Mouse (Mus musculus): Measurements from ENCODE around the gene Tnni3k. TPM values are rescaled to one million over a fixed set of nuclear protein-coding genes. Genes with fewer than 3 reads are reported as not detected.

Gene Tnni3k
- total and polyA plus RNA-seq, 3 experiments = 0.11 TPM; not detected in 2

DNA sequence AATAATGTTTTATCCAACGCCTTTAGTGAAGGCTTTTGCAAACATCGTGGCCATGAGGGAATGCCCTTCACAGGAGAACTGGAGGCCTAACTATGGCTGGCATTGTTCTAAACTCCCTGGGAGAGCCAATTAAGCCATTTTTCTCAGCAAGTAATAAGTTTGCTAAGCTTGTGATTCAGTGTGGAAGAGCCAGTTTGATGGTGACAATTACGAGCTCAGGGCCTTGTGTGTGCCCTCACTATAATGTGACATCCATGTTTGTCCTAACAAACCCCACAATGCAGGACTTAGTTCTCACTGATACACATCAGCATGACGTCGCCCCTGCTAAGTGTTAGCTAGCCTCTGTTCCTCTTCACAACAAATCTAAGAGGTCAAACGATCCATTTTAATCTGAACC lies 193.3 kb downstream of the Tnni3k start:
- Histone ChIP-seq H3K9me3 (replicated peaks) (peaks cover 33% of the 10 kb centered on the region), H3K36me3 (replicated peaks) (no peaks in the 10 kb centered on the region), H3K4me1 (ENCODE audit: insufficient read depth, low read depth, low read length) (no peaks in the 10 kb centered on the region), H3K27me3 (ENCODE audit: insufficient read depth, low read length) (no peaks in the 10 kb centered on the region), H3K4me3 (ENCODE audit: low read depth, low read length) (no peak overlapping the region)
- TF ChIP-seq CTCF (IDR thresholded peaks at IDR 0.05; ENCODE audit: low read depth, low read length) (no peak), GATA1 (IDR thresholded peaks at IDR 0.05; ENCODE audit: borderline replicate concordance, low read length) (no peak), TAL1 (conservative IDR thresholded peaks at IDR 0.05; ENCODE audit: low read depth, low read length) (no peak), GATA2 (IDR thresholded peaks at IDR 0.05; ENCODE audit: borderline replicate concordance, low read depth, low read length) (no peak), POLR2AphosphoS5 (IDR thresholded peaks at IDR 0.05; ENCODE audit: insufficient replicate concordance, low read depth, low read length) (no peak)
- no peak for ATAC-seq (ENCODE audit: extremely low read depth, insufficient number of reproducible peaks, low FRiP score, poor library complexity, severe bottlenecking)
- no peak for DNase-seq (ENCODE audit: low spot score)

DNA sequence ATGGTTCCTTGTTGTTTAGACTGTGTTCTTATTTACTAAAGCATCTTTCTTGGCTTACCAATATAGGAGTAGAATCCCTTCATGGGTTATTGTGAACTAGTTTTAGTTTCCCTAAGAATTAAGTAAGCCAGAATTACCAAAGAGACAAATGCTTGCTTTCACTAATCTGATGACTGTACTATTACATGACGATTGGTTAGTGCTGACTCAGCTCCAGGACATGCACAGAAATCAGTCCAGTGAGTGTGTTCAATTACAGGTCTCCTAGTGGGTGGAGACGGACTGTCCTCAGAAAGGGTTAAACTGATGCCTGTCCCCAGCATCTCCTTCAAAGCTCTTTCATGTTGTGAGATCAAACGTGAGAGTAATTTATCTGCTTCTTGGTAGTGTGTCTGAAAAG lies 195.5 kb downstream of the Tnni3k start:
- DNase-seq (ENCODE audit: low spot score) = no peak
- Histone ChIP-seq H3K9me3 (replicated peaks) (peaks cover 45% of the 10 kb centered on the region), H3K4me3 (ENCODE audit: low read depth, low read length) (no peak overlapping the region), H3K36me3 (replicated peaks) (no peaks in the 10 kb centered on the region), H3K27me3 (ENCODE audit: insufficient read depth, low read length) (no peaks in the 10 kb centered on the region), H3K4me1 (ENCODE audit: insufficient read depth, low read depth, low read length) (no peaks in the 10 kb centered on the region)
- ATAC-seq (ENCODE audit: extremely low read depth, insufficient number of reproducible peaks, low FRiP score, poor library complexity, severe bottlenecking) = no peak
- no peak for TF ChIP-seq CTCF (IDR thresholded peaks at IDR 0.05; ENCODE audit: low read depth, low read length)
- TF ChIP-seq GATA1 (IDR thresholded peaks at IDR 0.05; ENCODE audit: borderline replicate concordance, low read length) = no peak
- no peak for TF ChIP-seq TAL1 (conservative IDR thresholded peaks at IDR 0.05; ENCODE audit: low read depth, low read length)
- TF ChIP-seq POLR2AphosphoS5 (IDR thresholded peaks at IDR 0.05; ENCODE audit: insufficient replicate concordance, low read depth, low read length) = no peak
- TF ChIP-seq GATA2 (IDR thresholded peaks at IDR 0.05; ENCODE audit: borderline replicate concordance, low read depth, low read length) = no peak

DNA sequence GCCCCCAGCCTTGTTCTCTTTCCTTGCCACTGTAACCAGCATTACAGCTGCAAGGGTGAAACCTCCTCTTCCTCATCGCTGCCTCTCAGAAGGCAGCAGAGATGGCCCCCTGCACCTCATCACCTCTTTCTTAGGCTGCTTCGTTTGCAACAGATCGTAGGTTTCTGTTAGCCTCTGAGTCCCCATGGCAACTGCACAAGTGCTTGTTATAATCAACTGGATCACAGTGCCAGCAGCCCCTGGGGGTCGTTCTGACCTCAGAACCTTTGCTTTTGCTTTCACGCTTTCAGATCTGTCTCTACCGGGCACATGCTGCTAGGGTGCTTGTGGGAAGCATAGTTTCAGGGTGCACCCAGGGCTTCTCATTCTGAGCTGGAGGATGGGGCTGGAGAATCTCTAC lies 201.9 kb downstream of the Tnni3k start:
- H3K4me1 ChIP-seq (ENCODE audit: insufficient read depth, low read depth, low read length) = no peaks in the 10 kb centered on the region
- no peak for ATAC-seq (ENCODE audit: extremely low read depth, insufficient number of reproducible peaks, low FRiP score, poor library complexity, severe bottlenecking)
- no peak for DNase-seq (ENCODE audit: low spot score)
- H3K4me3 ChIP-seq (ENCODE audit: low read depth, low read length) = no peak overlapping the region
- H3K27me3 ChIP-seq (ENCODE audit: insufficient read depth, low read length) = no peaks in the 10 kb centered on the region
- peaks cover 39% of the 10 kb centered on the region for H3K9me3 ChIP-seq (replicated peaks)
- TF ChIP-seq TAL1 (conservative IDR thresholded peaks at IDR 0.05; ENCODE audit: low read depth, low read length) (no peak), GATA1 (IDR thresholded peaks at IDR 0.05; ENCODE audit: borderline replicate concordance, low read length) (no peak), GATA2 (IDR thresholded peaks at IDR 0.05; ENCODE audit: borderline replicate concordance, low read depth, low read length) (no peak), POLR2AphosphoS5 (IDR thresholded peaks at IDR 0.05; ENCODE audit: insufficient replicate concordance, low read depth, low read length) (no peak), CTCF (IDR thresholded peaks at IDR 0.05; ENCODE audit: low read depth, low read length) (no peak)
- H3K36me3 ChIP-seq (replicated peaks) = no peaks in the 10 kb centered on the region

DNA sequence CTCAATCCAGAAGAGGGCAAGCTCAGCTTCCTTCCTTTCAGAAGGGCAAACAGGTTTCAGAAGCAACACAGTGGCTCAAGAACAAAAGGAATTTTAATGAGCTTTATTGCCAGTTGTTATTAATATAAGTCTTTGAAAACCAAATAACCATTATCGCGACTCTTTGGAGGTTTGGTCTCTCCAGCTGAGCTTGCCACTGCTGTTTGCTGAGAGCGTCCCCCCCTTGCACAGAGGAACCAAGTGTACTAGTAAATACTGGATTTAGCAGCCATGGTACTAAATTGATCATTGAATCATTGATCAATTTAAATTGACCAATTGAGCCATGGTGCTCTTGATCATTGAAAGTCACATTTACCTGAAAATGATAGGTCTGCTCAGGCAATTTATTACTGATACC lies 202.9 kb downstream of the Tnni3k start:
- Histone ChIP-seq H3K4me3 (ENCODE audit: low read depth, low read length) (no peak overlapping the region), H3K4me1 (ENCODE audit: insufficient read depth, low read depth, low read length) (no peaks in the 10 kb centered on the region), H3K36me3 (replicated peaks) (no peaks in the 10 kb centered on the region), H3K9me3 (replicated peaks) (peaks cover 40% of the 10 kb centered on the region), H3K27me3 (ENCODE audit: insufficient read depth, low read length) (no peaks in the 10 kb centered on the region)
- DNase-seq (ENCODE audit: low spot score) (no peak), ATAC-seq (ENCODE audit: extremely low read depth, insufficient number of reproducible peaks, low FRiP score, poor library complexity, severe bottlenecking) (no peak)
- TF ChIP-seq GATA2 (IDR thresholded peaks at IDR 0.05; ENCODE audit: borderline replicate concordance, low read depth, low read length) (no peak), CTCF (IDR thresholded peaks at IDR 0.05; ENCODE audit: low read depth, low read length) (no peak)

DNA sequence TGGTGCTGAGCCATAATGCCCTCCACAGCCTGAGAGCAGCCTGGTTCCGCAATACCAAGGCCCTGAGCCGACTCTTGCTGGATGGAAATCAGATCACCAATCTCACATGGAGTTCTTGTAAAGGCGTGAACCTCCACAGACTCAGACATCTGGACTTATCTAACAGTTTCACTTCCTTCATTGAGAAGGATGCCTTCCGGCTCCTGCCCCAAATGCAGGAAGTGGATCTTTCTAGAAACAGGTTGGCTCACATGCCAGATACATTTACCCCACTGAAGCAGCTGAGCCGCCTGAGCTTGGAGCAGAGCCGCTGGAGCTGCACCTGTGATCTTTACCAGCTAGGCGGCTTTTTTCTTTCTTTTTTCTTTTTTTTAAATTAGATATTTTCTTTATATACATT lies 213.0 kb downstream of the Tnni3k start:
- no peaks in the 10 kb centered on the region for H3K4me1 ChIP-seq (ENCODE audit: insufficient read depth, low read depth, low read length)
- no peak for TF ChIP-seq TAL1 (conservative IDR thresholded peaks at IDR 0.05; ENCODE audit: low read depth, low read length)
- TF ChIP-seq POLR2AphosphoS5 (IDR thresholded peaks at IDR 0.05; ENCODE audit: insufficient replicate concordance, low read depth, low read length) = no peak
- TF ChIP-seq GATA2 (IDR thresholded peaks at IDR 0.05; ENCODE audit: borderline replicate concordance, low read depth, low read length) = no peak
- no peak for TF ChIP-seq GATA1 (IDR thresholded peaks at IDR 0.05; ENCODE audit: borderline replicate concordance, low read length)
- no peak for TF ChIP-seq CTCF (IDR thresholded peaks at IDR 0.05; ENCODE audit: low read depth, low read length)
- H3K27me3 ChIP-seq (ENCODE audit: insufficient read depth, low read length) = no peaks in the 10 kb centered on the region
- H3K36me3 ChIP-seq (replicated peaks) = no peaks in the 10 kb centered on the region
- H3K9me3 ChIP-seq (replicated peaks) = peaks cover 43% of the 10 kb centered on the region
- no peak for DNase-seq (ENCODE audit: low spot score)
- H3K4me3 ChIP-seq (ENCODE audit: low read depth, low read length) = no peak overlapping the region
- ATAC-seq (ENCODE audit: extremely low read depth, insufficient number of reproducible peaks, low FRiP score, poor library complexity, severe bottlenecking) = no peak

DNA sequence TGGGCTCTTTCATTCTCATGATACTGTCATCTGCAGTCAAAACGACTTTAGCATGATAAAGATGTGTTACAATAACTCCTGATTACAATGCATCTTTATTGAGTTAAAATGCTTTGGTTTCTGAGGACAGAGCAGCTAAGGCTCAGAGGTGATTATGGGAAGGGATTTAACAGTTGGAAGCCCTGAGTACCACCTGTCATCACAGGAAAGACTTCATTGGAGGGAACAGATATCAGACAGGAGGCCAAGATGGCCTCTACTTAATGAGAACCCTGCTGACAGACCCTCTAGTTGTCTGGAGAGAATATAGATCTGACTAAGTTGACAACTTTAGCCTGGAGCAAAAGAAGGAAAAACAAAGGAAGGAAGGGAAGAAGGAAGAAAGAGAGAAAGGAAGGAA lies 214.1 kb downstream of the Tnni3k start:
- H3K36me3 ChIP-seq (replicated peaks) = no peaks in the 10 kb centered on the region
- no peaks in the 10 kb centered on the region for H3K4me1 ChIP-seq (ENCODE audit: insufficient read depth, low read depth, low read length)
- ATAC-seq (ENCODE audit: extremely low read depth, insufficient number of reproducible peaks, low FRiP score, poor library complexity, severe bottlenecking) = no peak
- TF ChIP-seq TAL1 (conservative IDR thresholded peaks at IDR 0.05; ENCODE audit: low read depth, low read length) (no peak), GATA2 (IDR thresholded peaks at IDR 0.05; ENCODE audit: borderline replicate concordance, low read depth, low read length) (no peak), CTCF (IDR thresholded peaks at IDR 0.05; ENCODE audit: low read depth, low read length) (no peak), POLR2AphosphoS5 (IDR thresholded peaks at IDR 0.05; ENCODE audit: insufficient replicate concordance, low read depth, low read length) (no peak), GATA1 (IDR thresholded peaks at IDR 0.05; ENCODE audit: borderline replicate concordance, low read length) (no peak)
- no peak overlapping the region for H3K4me3 ChIP-seq (ENCODE audit: low read depth, low read length)
- DNase-seq (ENCODE audit: low spot score) = no peak
- no peaks in the 10 kb centered on the region for H3K27me3 ChIP-seq (ENCODE audit: insufficient read depth, low read length)
- peaks cover 47% of the 10 kb centered on the region for H3K9me3 ChIP-seq (replicated peaks)

DNA sequence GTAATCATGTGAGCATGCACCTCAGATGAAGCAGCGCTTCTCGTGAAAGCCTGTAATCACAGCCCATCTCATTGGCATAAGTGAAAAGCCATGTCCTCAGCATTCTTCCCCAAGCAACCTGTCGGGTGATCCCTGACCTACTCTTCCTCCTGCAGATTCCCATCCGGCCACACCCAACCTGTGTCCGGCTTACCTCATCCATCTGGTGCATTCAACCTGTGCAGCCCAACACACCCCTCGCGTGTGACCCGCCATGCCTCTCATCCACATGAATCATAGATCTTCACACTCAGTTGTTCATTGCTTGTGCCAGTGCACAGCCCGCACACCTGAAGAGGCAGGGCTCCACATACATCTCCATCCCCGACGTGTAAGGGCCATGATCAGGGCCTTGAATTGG lies 217.3 kb downstream of the Tnni3k start:
- Histone ChIP-seq H3K4me1 (ENCODE audit: insufficient read depth, low read depth, low read length) (no peaks in the 10 kb centered on the region), H3K27me3 (ENCODE audit: insufficient read depth, low read length) (no peaks in the 10 kb centered on the region), H3K9me3 (replicated peaks) (peaks cover 50% of the 10 kb centered on the region), H3K36me3 (replicated peaks) (no peaks in the 10 kb centered on the region), H3K4me3 (ENCODE audit: low read depth, low read length) (no peak overlapping the region)
- DNase-seq (ENCODE audit: low spot score) = no peak
- ATAC-seq (ENCODE audit: extremely low read depth, insufficient number of reproducible peaks, low FRiP score, poor library complexity, severe bottlenecking) = no peak
- no peak for TF ChIP-seq GATA1 (IDR thresholded peaks at IDR 0.05; ENCODE audit: borderline replicate concordance, low read length)
- TF ChIP-seq POLR2AphosphoS5 (IDR thresholded peaks at IDR 0.05; ENCODE audit: insufficient replicate concordance, low read depth, low read length) = no peak
- no peak for TF ChIP-seq GATA2 (IDR thresholded peaks at IDR 0.05; ENCODE audit: borderline replicate concordance, low read depth, low read length)
- no peak for TF ChIP-seq TAL1 (conservative IDR thresholded peaks at IDR 0.05; ENCODE audit: low read depth, low read length)
- no peak for TF ChIP-seq CTCF (IDR thresholded peaks at IDR 0.05; ENCODE audit: low read depth, low read length)

All from G1E (cell line).